Mouse (Mus musculus): ENCODE data around the gene Csdc2.

DNA sequence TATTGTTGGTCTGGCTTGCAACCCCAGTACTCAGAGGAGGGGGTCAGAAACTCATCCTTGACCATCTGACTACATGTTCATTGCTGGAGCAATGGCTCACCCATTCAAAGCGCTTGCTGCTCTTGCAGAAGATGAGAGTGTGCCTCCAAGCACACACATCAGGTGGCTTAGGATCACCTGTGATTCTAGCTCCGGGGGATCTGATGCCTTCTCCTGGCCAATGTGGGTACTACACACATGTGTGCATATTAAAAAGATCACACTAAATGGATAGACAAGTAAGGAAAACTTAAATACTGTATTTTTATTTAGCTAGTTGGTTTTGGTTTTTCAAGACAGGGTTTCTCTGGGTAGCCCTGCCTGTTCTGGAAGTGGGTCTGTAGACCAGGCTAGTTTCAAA is 4.5 kb downstream of the Csdc2 start:
- TF ChIP-seq CTCF (IDR thresholded peaks at IDR 0.05; ENCODE audit: control insufficient read depth, insufficient read depth, low read length) (no peak), POLR2A (IDR thresholded peaks at IDR 0.05; ENCODE audit: borderline replicate concordance, control insufficient read depth, low read depth, low read length) (no peak)
